Mouse (Mus musculus): ENCODE measurements around the gene Socs2.

Gene Socs2

GRCm38 (mm10) chr10:95420284-95420683 lies 3.3 kb upstream of the Socs2 start:
- ATAC-seq (ENCODE audit: low TSS enrichment): no peak

- no peak for ATAC-seq (ENCODE audit: low TSS enrichment)
Observed at GRCm38 (mm10) chr10:95419726-95420125, 2.7 kb upstream of the Socs2 start.

GRCm38 (mm10) chr10:95418631-95419030 lies 1.7 kb upstream of the Socs2 start:
- ATAC-seq (ENCODE audit: low TSS enrichment): no peak

GRCm38 (mm10) chr10:95417496-95418236 lies 686 bp upstream of the Socs2 start:
- ATAC-seq (ENCODE audit: low TSS enrichment): 0 out of 2 replicates have a peak, but pooled peaks have one; percentile 24

GRCm38 (mm10) chr10:95416361-95416684 lies 657 bp downstream of the Socs2 start:
- no peak for ATAC-seq (ENCODE audit: low TSS enrichment)

- peak; percentile 36 for ATAC-seq (ENCODE audit: low TSS enrichment)
Observed at GRCm38 (mm10) chr10:95415533-95416360, 1.2 kb downstream of the Socs2 start.

GRCm38 (mm10) chr10:95415159-95415532 lies 1.8 kb downstream of the Socs2 start:
- no peak; the same call in 1 of the 2 replicates for ATAC-seq (ENCODE audit: low TSS enrichment)

- peak; percentile 26 for ATAC-seq (ENCODE audit: low TSS enrichment)
Observed at GRCm38 (mm10) chr10:95414316-95415158, 2.4 kb downstream of the Socs2 start.

GRCm38 (mm10) chr10:95411139-95411538 lies 5.8 kb downstream of the Socs2 start:
- ATAC-seq (ENCODE audit: low TSS enrichment): no peak

- ATAC-seq (ENCODE audit: low TSS enrichment): no peak
Observed at GRCm38 (mm10) chr10:95410709-95411108, 6.3 kb downstream of the Socs2 start.

GRCm38 (mm10) chr10:95410209-95410608 lies 6.8 kb downstream of the Socs2 start:
- no peak for ATAC-seq (ENCODE audit: low TSS enrichment)

- no peak for ATAC-seq (ENCODE audit: low TSS enrichment)
Observed at GRCm38 (mm10) chr10:95409149-95409548, 7.8 kb downstream of the Socs2 start.

- no peak for ATAC-seq (ENCODE audit: low TSS enrichment)
Observed at GRCm38 (mm10) chr10:95408487-95408886, 8.5 kb downstream of the Socs2 start.

GRCm38 (mm10) chr10:95407541-95408160 lies 9.3 kb downstream of the Socs2 start:
- ATAC-seq (ENCODE audit: low TSS enrichment): peak; percentile 48; the same call in 1 of the 2 replicates

- ATAC-seq (ENCODE audit: low TSS enrichment): no peak
Observed at GRCm38 (mm10) chr10:95404774-95405173, 12.2 kb downstream of the Socs2 start.

GRCm38 (mm10) chr10:95399689-95400354 lies 17.2 kb downstream of the Socs2 start:
- ATAC-seq (ENCODE audit: low TSS enrichment): no peak

GRCm38 (mm10) chr10:95398489-95398888 lies 18.5 kb downstream of the Socs2 start:
- no peak for ATAC-seq (ENCODE audit: low TSS enrichment)

- ATAC-seq (ENCODE audit: low TSS enrichment): no peak
Observed at GRCm38 (mm10) chr10:95397191-95397835, 19.7 kb downstream of the Socs2 start.

GRCm38 (mm10) chr10:95396356-95396755 lies 20.6 kb downstream of the Socs2 start:
- no peak for ATAC-seq (ENCODE audit: low TSS enrichment)
